In the genomic region with DNA sequence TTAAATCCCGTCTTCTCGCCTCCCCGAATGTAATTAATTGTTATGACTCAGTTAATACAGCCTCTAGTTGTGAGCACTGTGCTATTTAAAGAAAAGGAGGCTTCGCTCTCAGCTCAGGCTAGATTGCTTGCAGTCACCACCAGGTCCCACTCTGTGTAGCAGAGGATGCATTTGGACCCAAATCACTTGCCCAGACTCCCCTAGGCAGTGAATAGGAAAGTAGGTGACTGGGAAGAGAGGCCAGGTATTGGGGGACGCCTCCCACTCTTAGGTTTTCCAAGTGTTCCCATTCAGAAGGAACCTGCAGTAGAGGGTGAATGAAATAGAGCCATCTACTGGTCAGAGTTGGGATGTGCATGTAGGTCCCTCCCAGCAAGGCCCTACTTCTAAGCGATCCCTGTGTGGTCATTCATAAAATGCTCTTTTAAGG, we compare ENCODE assay signal across 8 mouse cellular contexts.
DNase-seq lines count a peak whose midpoint lies in the region; ATAC-seq and TF ChIP-seq lines count a peak whose summit lies in the region.

No protein-coding gene starts in this region.

- H3K79me2 ChIP-seq in heart, adult 2 months (replicated peaks; ENCODE audit: control insufficient read depth, insufficient read depth, low read length), result no peaks in the 10 kb centered on the region

- WGBS in heart, adult 2 months, result 19% methylated on average over 6 of the region's 6 CpGs
- WGBS in heart, embryonic 10.5 days, result 38% methylated on average over 6 of the region's 6 CpGs
- WGBS in bone marrow, adult 2 months, result 31% methylated on average over 6 of the region's 6 CpGs
- WGBS in forebrain, embryonic 11.5 days, result 37% methylated on average over 6 of the region's 6 CpGs
- 21% methylated on average over 6 of the region's 6 CpGs for WGBS in hindbrain, embryonic 15.5 days
- WGBS in midbrain, embryonic 12.5 days, result 27% methylated on average over 6 of the region's 6 CpGs

- TF ChIP-seq CTCF in heart, adult 2 months (IDR thresholded peaks at IDR 0.05), result peak; percentile 91
- TF ChIP-seq CTCF in bone marrow, adult 2 months (IDR thresholded peaks at IDR 0.05; ENCODE audit: control insufficient read depth, insufficient read depth, low read length), result peak; percentile 50

- H3K4me2 ChIP-seq in forebrain, embryonic 11.5 days (ENCODE audit: low read depth, low read length, severe bottlenecking), result no peak overlapping the region
- H3K4me2 ChIP-seq in hindbrain, embryonic 15.5 days, result peak overlapping the region; percentile 39
- H3K4me2 ChIP-seq in midbrain, embryonic 12.5 days (replicated peaks), result no peak overlapping the region

- intact Hi-C loops in heart, adult 2 months (cut with DNase I), result loop anchor here (1.0 to 10.0 kb wide), 3 partner anchors 152 to 540 kb away; no protein-coding TSS in a partner anchor

- no peaks in the 10 kb centered on the region for H3K9me3 ChIP-seq in heart, embryonic 10.5 days
- no peaks in the 10 kb centered on the region for H3K9me3 ChIP-seq in forebrain, embryonic 11.5 days (ENCODE audit: control insufficient read depth, low read length)
- no peaks in the 10 kb centered on the region for H3K9me3 ChIP-seq in hindbrain, embryonic 15.5 days
- H3K9me3 ChIP-seq in midbrain, embryonic 12.5 days, result no peaks in the 10 kb centered on the region

- no peaks in the 10 kb centered on the region for H3K4me1 ChIP-seq in heart, adult 2 months (ENCODE audit: control insufficient read depth, insufficient read depth, low read length)
- H3K4me1 ChIP-seq in heart, embryonic 10.5 days, result no peaks in the 10 kb centered on the region; the same call in 1 of the 2 replicates
- H3K4me1 ChIP-seq in bone marrow, adult 2 months (ENCODE audit: control insufficient read depth, insufficient read depth, low read length), result no peaks in the 10 kb centered on the region
- peaks cover 2% of the 10 kb centered on the region; the same call in 1 of the 2 replicates for H3K4me1 ChIP-seq in forebrain, embryonic 11.5 days (replicated peaks; ENCODE audit: control insufficient read depth, insufficient read depth, low read length)
- peaks cover 40% of the 10 kb centered on the region for H3K4me1 ChIP-seq in hindbrain, embryonic 15.5 days (replicated peaks)
- H3K4me1 ChIP-seq in midbrain, embryonic 12.5 days, result peaks cover 11% of the 10 kb centered on the region; the same call in 1 of the 2 replicates

- H3K27ac ChIP-seq in heart, adult 2 months, result no peak overlapping the region
- no peak overlapping the region for H3K27ac ChIP-seq in heart, embryonic 10.5 days
- no peak overlapping the region for H3K27ac ChIP-seq in bone marrow, adult 2 months (ENCODE audit: control insufficient read depth, insufficient read depth, low read depth, low read length, poor library complexity)
- H3K27ac ChIP-seq in forebrain, embryonic 11.5 days (ENCODE audit: low read depth, low read length), result no peak overlapping the region
- H3K27ac ChIP-seq in hindbrain, embryonic 15.5 days (replicated peaks), result 0 out of 2 replicates have a peak overlapping the region, but pooled peaks have one; percentile 31
- no peak overlapping the region for H3K27ac ChIP-seq in midbrain, embryonic 12.5 days (replicated peaks)

- H3K36me3 ChIP-seq in heart, adult 2 months (ENCODE audit: control insufficient read depth, insufficient read depth, low read length), result no peaks in the 10 kb centered on the region
- no peaks in the 10 kb centered on the region for H3K36me3 ChIP-seq in heart, embryonic 10.5 days
- no peaks in the 10 kb centered on the region for H3K36me3 ChIP-seq in forebrain, embryonic 11.5 days (ENCODE audit: control insufficient read depth, insufficient read depth, low read length)
- H3K36me3 ChIP-seq in hindbrain, embryonic 15.5 days, result no peaks in the 10 kb centered on the region
- H3K36me3 ChIP-seq in midbrain, embryonic 12.5 days, result no peaks in the 10 kb centered on the region
- no peaks in the 10 kb centered on the region for H3K36me3 ChIP-seq in splenic B cell, adult 2 months (ENCODE audit: control insufficient read depth, insufficient read depth, low read length, poor library complexity, severe bottlenecking)

- TF ChIP-seq POLR2A in heart, adult 2 months (IDR thresholded peaks at IDR 0.05; ENCODE audit: insufficient read depth, low read depth, low read length), result no peak
- no peak for TF ChIP-seq POLR2A in bone marrow, adult 2 months (IDR thresholded peaks at IDR 0.05; ENCODE audit: borderline replicate concordance, control insufficient read depth, low read depth, low read length)

- no peak for TF ChIP-seq EP300 in heart, adult 2 months (IDR thresholded peaks at IDR 0.05; ENCODE audit: insufficient read depth, low read depth, low read length)

- H3K9ac ChIP-seq in heart, adult 2 months (ENCODE audit: low read depth, low read length), result no peak overlapping the region
- no peak overlapping the region for H3K9ac ChIP-seq in forebrain, embryonic 11.5 days (ENCODE audit: low read length)
- no peak overlapping the region for H3K9ac ChIP-seq in hindbrain, embryonic 15.5 days
- no peak overlapping the region for H3K9ac ChIP-seq in midbrain, embryonic 12.5 days (replicated peaks)

- H3K27me3 ChIP-seq in heart, adult 2 months (ENCODE audit: control insufficient read depth, insufficient read depth, low read length), result no peaks in the 10 kb centered on the region
- H3K27me3 ChIP-seq in heart, embryonic 10.5 days (ENCODE audit: insufficient read depth, poor library complexity, severe bottlenecking), result peaks cover 22% of the 10 kb centered on the region
- peaks cover 4% of the 10 kb centered on the region; the same call in 1 of the 2 replicates for H3K27me3 ChIP-seq in forebrain, embryonic 11.5 days (ENCODE audit: control insufficient read depth, insufficient read depth, low read length)
- H3K27me3 ChIP-seq in hindbrain, embryonic 15.5 days, result no peaks in the 10 kb centered on the region
- peaks cover 8% of the 10 kb centered on the region for H3K27me3 ChIP-seq in midbrain, embryonic 12.5 days
- H3K27me3 ChIP-seq in splenic B cell, adult 2 months (ENCODE audit: control insufficient read depth, insufficient read depth, low read length, poor library complexity, severe bottlenecking), result no peaks in the 10 kb centered on the region

- DNase-seq in heart, adult 2 months, result peak; percentile 47 to 51
- no peak for DNase-seq in heart, embryonic 10.5 days (ENCODE audit: low spot score)
- DNase-seq in forebrain, embryonic 11.5 days (ENCODE audit: low spot score), result peak; percentile 72
- peak; percentile 72 to 76 for DNase-seq in left cerebral cortex, adult 18-20 months (ENCODE audit: low spot score in 2 of 2)
- peak; percentile 37 for DNase-seq in splenic B cell, adult 2 months (ENCODE audit: low read depth, low spot score)

- peak; percentile 64 for ATAC-seq in forebrain, embryonic 11.5 days (replicated peaks; ENCODE audit: low FRiP score)
- ATAC-seq in hindbrain, embryonic 15.5 days (ENCODE audit: low FRiP score, low read depth), result peak; percentile 54; the same call in 1 of the 2 replicates
- peak; percentile 39 for ATAC-seq in midbrain, embryonic 12.5 days (ENCODE audit: low FRiP score, low read depth)

- H3K4me3 ChIP-seq in heart, adult 2 months, result no peak overlapping the region
- no peak overlapping the region for H3K4me3 ChIP-seq in heart, embryonic 10.5 days
- no peak overlapping the region for H3K4me3 ChIP-seq in bone marrow, adult 2 months (replicated peaks; ENCODE audit: control insufficient read depth, low read depth, low read length)
- no peak overlapping the region for H3K4me3 ChIP-seq in forebrain, embryonic 11.5 days (ENCODE audit: low read depth, low read length)
- H3K4me3 ChIP-seq in hindbrain, embryonic 15.5 days, result no peak overlapping the region
- H3K4me3 ChIP-seq in midbrain, embryonic 12.5 days, result no peak overlapping the region
